Mouse (Mus musculus): ENCODE data around the gene Nup93.

Nup93 gene

DNA sequence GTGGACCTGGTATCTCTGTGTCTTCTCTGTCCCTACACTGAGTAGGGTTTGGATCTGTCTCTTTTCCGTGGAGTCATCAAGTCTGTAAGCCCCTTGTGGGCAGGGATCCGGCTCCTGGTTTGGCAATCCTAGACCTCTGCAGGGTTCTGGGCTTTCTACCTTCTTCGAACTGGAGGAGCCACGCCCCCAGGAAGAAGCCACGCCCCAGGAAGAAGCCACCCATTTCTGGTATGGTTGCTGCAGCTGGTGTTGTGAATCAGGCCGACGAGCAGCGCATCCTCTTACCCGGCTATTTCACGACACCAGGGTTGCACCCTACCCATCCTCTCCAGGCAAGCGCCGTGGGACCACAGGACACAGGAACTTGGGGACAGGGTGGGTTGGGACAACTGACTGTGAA is 109.7 kb downstream of the Nup93 start:
- DNase-seq: no peak

GRCm38 (mm10) chr8:94326016-94326415 is 111.7 kb downstream of the Nup93 start:
- DNase-seq: no peak

- DNase-seq: no peak
These were observed 114.8 kb downstream of the Nup93 start, which contains the start of gene Slc12a3 for GRCm38 (mm10) chr8:94328932-94329728. Gene Slc12a3 (plus strand): TSS chr8:94329201.

GRCm38 (mm10) chr8:94330733-94331132 is 116.4 kb downstream of the Nup93 start:
- DNase-seq: peak; percentile 21

DNA sequence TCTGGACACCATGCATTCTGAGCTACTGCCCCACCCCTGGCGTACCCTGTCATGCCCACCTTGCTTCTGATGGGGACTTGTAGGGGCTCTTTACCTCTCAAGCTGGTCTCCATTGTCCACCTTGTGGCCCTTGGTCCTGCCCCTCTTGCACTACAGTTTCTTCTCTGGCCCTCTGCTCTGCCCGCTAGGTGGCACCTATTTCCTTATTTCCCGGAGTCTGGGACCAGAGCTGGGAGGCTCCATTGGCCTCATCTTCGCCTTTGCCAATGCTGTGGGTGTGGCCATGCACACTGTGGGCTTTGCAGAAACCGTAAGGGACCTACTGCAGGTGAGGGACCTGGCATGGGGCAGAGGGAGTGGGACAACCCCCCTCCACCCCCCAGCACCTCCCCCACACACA is 119.0 kb downstream of the Nup93 start:
- no peak for DNase-seq

GRCm38 (mm10) chr8:94337559-94337958 is 123.2 kb downstream of the Nup93 start:
- no peak for DNase-seq

- no peak for DNase-seq
These were observed 126.4 kb downstream of the Nup93 start for GRCm38 (mm10) chr8:94340796-94341195.

- DNase-seq: no peak
These were observed 128.3 kb downstream of the Nup93 start for GRCm38 (mm10) chr8:94342691-94343090.

GRCm38 (mm10) chr8:94343290-94343689 is 128.9 kb downstream of the Nup93 start:
- peak; percentile 71 for DNase-seq

DNA sequence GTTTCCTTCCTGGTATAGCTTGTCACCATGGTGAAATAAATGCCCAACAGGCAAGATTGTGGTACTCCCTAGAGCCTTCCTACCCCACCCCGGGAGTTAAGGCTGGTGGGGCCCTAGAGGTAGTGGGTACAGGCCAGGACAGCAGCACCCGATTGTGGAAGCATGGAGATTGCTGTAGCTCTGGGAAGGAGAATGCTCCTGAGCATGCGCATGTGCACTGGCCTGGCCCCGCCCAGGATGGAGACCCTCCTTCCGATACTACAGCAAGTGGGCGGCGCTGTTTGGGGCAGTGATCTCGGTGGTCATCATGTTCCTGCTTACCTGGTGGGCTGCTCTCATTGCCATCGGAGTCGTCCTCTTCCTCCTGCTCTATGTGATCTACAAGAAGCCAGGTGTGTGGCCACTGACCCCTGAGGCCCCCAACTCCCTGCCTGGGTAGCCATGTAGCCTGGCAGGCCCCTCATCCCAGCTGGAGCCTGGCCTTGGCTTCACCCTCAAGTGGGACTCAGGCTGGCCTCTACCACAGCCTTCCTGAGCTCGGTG is 129.5 kb downstream of the Nup93 start:
- no peak for DNase-seq

DNA sequence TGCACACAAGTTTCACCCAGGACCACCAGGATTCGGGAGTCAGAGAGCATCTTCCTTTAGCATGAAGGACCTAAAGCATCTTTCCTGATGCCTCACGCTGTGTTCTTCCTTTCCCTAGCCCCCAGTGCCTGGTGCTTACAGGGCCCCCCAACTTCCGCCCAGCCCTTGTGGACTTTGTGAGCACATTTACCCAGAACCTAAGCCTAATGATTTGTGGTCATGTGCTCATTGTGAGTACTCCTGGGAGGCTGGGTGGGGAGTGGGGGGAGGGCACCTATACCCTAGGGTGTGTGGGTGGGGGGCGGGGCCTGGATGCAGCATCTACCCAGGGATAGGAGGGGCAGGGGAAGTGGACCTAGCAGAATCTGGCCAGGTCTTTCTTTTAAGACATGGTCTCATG is 131.3 kb downstream of the Nup93 start:
- no peak for DNase-seq

DNA sequence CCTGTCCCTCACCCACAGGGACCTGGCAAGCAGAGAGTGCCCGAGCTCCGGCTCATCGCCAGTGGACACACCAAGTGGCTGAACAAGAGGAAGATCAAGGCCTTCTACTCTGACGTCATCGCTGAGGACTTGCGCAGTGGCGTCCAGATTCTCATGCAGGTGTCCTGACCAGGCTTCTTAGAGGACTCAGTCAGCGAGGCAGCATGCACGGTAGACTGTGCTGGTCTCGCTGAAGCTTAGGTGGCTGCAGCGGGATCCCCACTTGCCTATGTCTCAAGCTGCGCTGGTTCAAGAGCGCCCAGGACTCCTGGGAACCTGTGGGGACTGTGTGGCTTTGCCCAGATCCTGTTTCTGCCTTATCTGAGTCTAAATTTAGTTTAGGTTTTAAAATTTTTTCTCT is 131.9 kb downstream of the Nup93 start:
- DNase-seq: no peak

GRCm38 (mm10) chr8:94348425-94348824 is 134.1 kb downstream of the Nup93 start:
- DNase-seq: no peak

- DNase-seq: no peak
These were observed 139.7 kb downstream of the Nup93 start for GRCm38 (mm10) chr8:94354069-94354531.

DNA sequence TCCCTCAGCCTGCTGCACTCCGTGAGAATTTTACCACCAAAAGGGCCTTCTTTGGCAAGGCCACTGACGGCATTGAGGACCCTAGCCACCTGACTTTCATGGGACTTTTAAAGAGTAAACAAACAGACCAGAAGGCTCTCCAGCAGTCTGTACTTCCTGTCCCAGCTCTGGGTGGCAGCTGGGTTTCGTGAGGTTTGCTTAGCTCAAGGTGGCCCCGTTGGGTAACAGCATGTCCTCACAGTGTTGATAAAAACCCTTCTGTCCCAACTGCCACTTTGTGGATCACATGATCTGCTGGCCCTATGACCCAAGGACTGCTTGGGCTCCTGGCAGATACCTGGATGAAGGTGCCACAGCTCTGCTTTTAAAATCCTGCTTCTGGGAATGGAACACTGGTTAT is 140.2 kb downstream of the Nup93 start:
- no peak for DNase-seq

- DNase-seq: no peak
These were observed 142.9 kb downstream of the Nup93 start for GRCm38 (mm10) chr8:94357220-94357619.

GRCm38 (mm10) chr8:94358541-94358940 is 144.2 kb downstream of the Nup93 start:
- DNase-seq: peak; percentile 80

DNA sequence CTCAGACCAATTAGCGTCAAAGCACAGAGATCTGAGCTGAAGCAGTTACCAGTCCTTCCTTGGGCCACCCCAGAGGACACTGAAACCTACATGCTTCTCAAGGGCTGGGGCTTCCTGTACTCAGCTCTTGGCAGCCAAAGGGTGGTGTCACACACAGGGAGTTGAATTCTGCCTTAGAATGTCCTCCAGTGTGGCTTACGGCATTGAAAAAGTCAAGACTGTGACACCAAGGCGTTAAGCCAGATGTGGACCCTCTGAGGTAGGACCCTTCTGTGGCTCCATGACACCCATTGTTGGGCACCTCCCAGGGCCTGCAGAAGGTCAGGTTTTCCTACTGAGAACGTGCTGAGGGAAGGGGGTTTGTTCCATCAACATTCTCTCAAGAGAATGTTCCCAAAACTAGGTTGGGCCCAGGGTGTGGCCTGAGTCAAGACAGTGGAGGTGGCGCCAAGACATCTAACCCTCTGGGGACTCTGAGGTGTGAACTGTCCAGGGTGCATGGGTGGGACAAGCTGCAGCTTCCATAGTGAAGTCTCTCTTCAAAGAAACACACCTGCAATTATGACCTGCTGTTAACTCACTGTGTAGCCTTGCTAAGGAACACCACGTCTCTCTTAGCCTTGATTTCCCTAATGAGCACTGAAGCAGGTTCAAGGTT is 147.5 kb downstream of the Nup93 start:
- DNase-seq: no peak

- no peak for DNase-seq
These were observed 148.4 kb downstream of the Nup93 start for GRCm38 (mm10) chr8:94362607-94363239.

DNA sequence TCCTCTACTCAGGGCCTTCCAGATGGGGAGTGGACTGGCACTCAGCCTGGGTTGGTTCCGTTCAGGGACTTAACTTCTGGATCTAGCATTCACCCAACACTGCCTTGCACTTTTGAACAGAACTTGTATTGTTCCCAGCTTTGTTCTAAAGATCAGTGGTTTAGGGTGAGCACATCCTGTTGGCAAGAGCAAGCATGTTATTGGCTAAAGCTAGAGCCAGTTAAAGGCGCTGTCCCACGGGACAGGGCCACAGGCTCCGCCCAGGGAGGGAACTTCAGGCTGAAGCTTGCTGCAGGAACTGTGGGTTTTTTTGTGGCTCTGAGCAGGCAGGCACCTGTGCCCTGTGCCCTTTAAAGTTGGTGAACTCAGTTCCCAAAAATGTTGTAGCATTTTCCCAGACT is 148.9 kb downstream of the Nup93 start:
- DNase-seq: no peak

DNA sequence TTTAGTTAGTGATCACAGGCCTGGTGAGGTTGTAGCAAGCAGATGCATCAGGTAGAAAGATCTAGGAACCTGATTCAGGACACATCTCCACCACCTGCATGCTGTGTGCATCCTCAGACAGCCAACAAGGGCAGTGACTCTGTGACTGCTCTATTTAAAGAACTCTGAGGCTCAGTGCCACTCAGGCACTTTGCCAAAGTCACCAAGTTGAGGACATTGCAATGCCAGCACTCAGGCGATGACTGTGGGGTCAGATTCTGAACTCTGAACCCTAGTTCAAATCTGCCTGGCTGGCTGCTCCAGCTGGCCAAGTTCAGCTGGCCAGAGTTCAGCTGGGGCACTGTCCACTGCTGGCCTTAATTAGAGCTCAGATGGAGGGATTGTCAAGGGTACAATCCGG is 149.5 kb downstream of the Nup93 start:
- DNase-seq: no peak

- no peak for DNase-seq
These were observed 150.4 kb downstream of the Nup93 start for GRCm38 (mm10) chr8:94364686-94365312.

DNA sequence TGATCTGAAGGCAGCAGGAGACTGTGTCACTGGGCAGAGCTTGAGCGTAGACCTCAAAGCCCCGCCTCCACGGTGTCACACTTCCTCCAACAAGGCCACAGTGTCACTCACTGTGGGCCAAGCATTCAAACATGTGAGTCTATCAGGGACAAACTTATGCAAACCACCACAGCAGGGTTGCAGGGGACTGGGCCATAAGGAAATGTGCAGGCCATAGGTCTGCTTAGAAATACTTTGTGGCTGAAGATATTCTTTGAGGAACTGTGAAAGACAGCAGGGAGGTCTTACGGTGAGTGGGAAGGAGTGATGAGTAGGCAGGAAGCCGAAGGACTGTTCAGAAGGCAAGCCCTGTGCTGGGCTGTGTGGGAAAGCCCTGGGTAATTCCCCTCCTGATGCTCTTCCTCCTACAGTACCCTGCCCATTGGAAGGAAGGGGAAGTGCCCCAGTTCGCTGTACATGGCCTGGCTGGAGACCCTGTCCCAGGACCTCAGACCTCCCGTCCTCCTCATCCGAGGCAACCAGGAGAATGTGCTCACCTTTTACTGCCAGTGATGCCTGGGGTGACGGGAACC is 151.1 kb downstream of the Nup93 start:
- no peak for DNase-seq

Measured in cerebellum, adult 9-11 months (tissue).